Mouse (Mus musculus) kidney, embryonic 16.5 days (tissue): ENCODE results near the gene Zmynd8. TPM values are rescaled to one million over a fixed set of nuclear protein-coding genes. Genes with fewer than 3 reads are reported as not detected.

ENCODE experiments used
- microRNA-seq: library from miRNA; unstranded; fragments of <30 nt; microRNA quantifications from one replicate; pipeline ENCODE4, GENCODE M21; 2016
- polyA plus RNA-seq: library from polyadenylated mRNA; unstranded; fragments of >200 nt; fragmentation: Nextera tagmentation; extraction: Ambion mirVana; gene quantifications from 2 replicates; pipeline ENCODE4 v1.2.1, GENCODE M21; 2015

The Zmynd8 gene
- polyA plus RNA-seq, 1 experiment from 2014 or later: 58.2 TPM

Small RNA genes lying within 50 kb of the gene (microRNA-seq; reads per million reads assigned to microRNA genes)
- gene Gm22692: not detected

Other genes starting within 250 kb of the Zmynd8 start
- gene Ncoa3, start 93.6 kb upstream of the Zmynd8 start, polyA plus RNA-seq: 19.1 and 22.8 TPM in 2 replicates